Mouse (Mus musculus) intestine, postnatal 0 days (tissue): ENCODE data around the gene Dlgap1. TPM values are rescaled to one million over a fixed set of nuclear protein-coding genes. Genes with fewer than 3 reads are reported as not detected.

Experiments
- ATAC-seq: fragments of 200-750 bp; cut with Nextera tagmentation; 2 replicates; pipeline ENCODE4 v1.8.0; 2017; ENCODE audit warnings: mild to moderate bottlenecking, moderate TSS enrichment, moderate library complexity
- H3K27ac ChIP-seq: fragments of 300-500 bp; sonication (generic); 2 replicates; pipeline ENCODE4 v1.5.1; 2014; ENCODE audit warnings: mild to moderate bottlenecking, low read depth, low read length, moderate library complexity
- H3K27me3 ChIP-seq: fragments of 300-500 bp; sonication (generic); replicated peaks from 2 replicates; pipeline ENCODE4 v1.6.1; 2014; ENCODE audit warnings: low read length, mixed read lengths; ENCODE audit not compliant: control insufficient read depth, insufficient read depth
- H3K36me3 ChIP-seq: fragments of 300-500 bp; sonication (generic); 2 replicates; pipeline ENCODE4 v1.6.1; 2014; ENCODE audit warnings: mild to moderate bottlenecking, moderate library complexity; ENCODE audit not compliant: control insufficient read depth, insufficient read depth
- H3K4me1 ChIP-seq: fragments of 300-500 bp; sonication (generic); replicated peaks from 2 replicates; pipeline ENCODE4 v1.6.1; 2014; ENCODE audit warnings: antibody characterized with exemption, low read length, mixed read lengths; ENCODE audit not compliant: control insufficient read depth, insufficient read depth
- H3K4me2 ChIP-seq: fragments of 300-500 bp; sonication (generic); replicated peaks from 2 replicates; pipeline ENCODE4 v1.6.1; 2014; ENCODE audit warnings: low read depth, mild to moderate bottlenecking, moderate library complexity
- H3K4me3 ChIP-seq: fragments of 300-500 bp; sonication (generic); 2 replicates; pipeline ENCODE4 v1.5.1; 2014; ENCODE audit warnings: low read depth, low read length
- H3K9ac ChIP-seq: fragments of 300-500 bp; sonication (generic); 2 replicates; pipeline ENCODE4 v1.6.1; 2014; ENCODE audit warnings: mild to moderate bottlenecking, low read depth, low read length
- H3K9me3 ChIP-seq: fragments of 300-500 bp; sonication (generic); 2 replicates; pipeline ENCODE4 v1.6.1; 2016; ENCODE audit warnings: mixed run types; ENCODE audit not compliant: control insufficient read depth
- CTCF ChIP-seq: sonication (generic); IDR thresholded peaks from 2 replicates; pipeline ENCODE4 v1.5.1; 2016; ENCODE audit warnings: low read depth, mild to moderate bottlenecking, control low read depth, antibody characterized with exemption, moderate library complexity
- WGBS: fragments of 180-500 bp; shearing (Covaris S2); extraction: QIAGEN DNeasy Blood & Tissue Kit; methylation state at CpG from one replicate; pipeline ENCODE4 v1.1.7; 2014; 5-methylcytosine and 5-hydroxymethylcytosine counted together
- polyA plus RNA-seq: library from polyadenylated mRNA; unstranded; fragments of >200 nt; fragmentation: Nextera tagmentation; extraction: Ambion mirVana; gene quantifications from 2 replicates; pipeline ENCODE4 v1.2.1, GENCODE M21; 2015

Dlgap1 gene
- polyA plus RNA-seq, 1 experiment from 2014 or later = 0.85 TPM

DNA sequence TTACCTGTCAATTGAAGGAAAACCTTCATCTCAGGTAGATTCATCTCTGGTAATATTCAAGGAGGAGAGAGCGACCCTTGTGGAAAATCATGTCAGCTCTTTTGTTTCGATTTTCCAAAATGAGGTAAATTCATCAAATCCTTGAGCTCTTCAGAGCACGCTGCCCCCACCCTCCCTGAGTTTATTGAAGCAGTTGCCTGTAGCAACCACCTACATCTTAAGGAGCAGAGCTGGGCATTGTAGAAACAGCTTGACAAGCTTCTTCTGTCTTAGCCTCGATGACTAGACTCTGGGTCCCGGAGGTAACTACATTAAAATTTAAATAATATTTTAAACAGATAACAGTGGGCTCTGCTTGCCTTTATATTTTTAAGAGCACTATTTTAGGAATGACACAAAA, 636.8 kb downstream of the Dlgap1 start:
- no peaks in the 10 kb centered on the region for H3K27me3 ChIP-seq
- TF ChIP-seq CTCF = no peak
- ATAC-seq = no peak
- H3K4me2 ChIP-seq = no peak overlapping the region
- no peaks in the 10 kb centered on the region for H3K36me3 ChIP-seq
- no peak overlapping the region for H3K9ac ChIP-seq
- no peak overlapping the region for H3K4me3 ChIP-seq
- H3K27ac ChIP-seq = no peak overlapping the region
- WGBS = 82% methylated on average over 5 of the region's 5 CpGs
- H3K4me1 ChIP-seq = no peaks in the 10 kb centered on the region
- no peaks in the 10 kb centered on the region for H3K9me3 ChIP-seq

DNA sequence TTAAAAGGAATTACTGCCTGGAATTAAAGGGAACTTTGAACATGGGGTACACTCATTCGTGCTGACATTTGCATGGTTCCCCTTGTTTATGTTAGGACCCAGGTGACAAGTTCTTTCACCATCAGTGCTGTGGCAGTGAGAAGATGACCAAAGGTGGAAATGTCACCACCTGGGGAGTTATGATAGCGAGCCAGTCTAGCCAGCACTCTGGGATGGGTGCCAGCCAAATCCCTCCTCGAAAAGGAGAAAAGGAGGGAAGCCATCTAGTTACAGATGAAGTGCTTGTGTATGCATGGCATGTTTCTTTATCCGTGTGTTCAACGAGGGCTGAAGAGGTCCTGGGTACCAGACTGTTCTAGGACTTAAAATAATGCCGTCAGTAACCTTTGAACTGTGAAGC, 643.3 kb downstream of the Dlgap1 start:
- no peak overlapping the region for H3K4me3 ChIP-seq
- no peak for ATAC-seq
- no peaks in the 10 kb centered on the region for H3K27me3 ChIP-seq
- no peaks in the 10 kb centered on the region for H3K36me3 ChIP-seq
- no peaks in the 10 kb centered on the region for H3K4me1 ChIP-seq
- 73% methylated on average over 6 of the region's 6 CpGs for WGBS
- no peak overlapping the region for H3K9ac ChIP-seq
- TF ChIP-seq CTCF = no peak
- no peaks in the 10 kb centered on the region for H3K9me3 ChIP-seq
- H3K27ac ChIP-seq = no peak overlapping the region
- no peak overlapping the region for H3K4me2 ChIP-seq

DNA sequence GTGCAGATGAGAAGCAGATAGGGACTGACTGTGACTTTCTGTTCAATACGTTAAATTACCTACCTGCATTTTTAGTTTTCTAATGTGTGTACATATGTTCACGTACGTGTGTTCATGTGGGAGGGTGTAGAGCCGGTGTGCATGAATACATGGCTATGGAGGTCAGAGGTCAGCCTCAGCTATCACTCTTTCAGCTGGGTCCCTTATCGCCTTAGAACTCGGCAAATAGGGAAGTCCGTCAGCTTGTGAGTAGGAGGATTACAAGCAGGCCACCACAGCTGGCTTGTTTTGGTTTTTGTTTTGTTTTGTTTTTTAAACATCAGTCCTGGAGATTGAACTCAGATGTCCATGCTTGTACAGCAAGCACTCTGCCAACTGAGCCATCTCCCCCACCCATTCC, 645.0 kb downstream of the Dlgap1 start:
- TF ChIP-seq CTCF = no peak
- Histone ChIP-seq H3K4me1 (no peaks in the 10 kb centered on the region), H3K27ac (no peak overlapping the region), H3K9me3 (no peaks in the 10 kb centered on the region), H3K4me3 (no peak overlapping the region), H3K9ac (no peak overlapping the region), H3K27me3 (no peaks in the 10 kb centered on the region), H3K36me3 (no peaks in the 10 kb centered on the region), H3K4me2 (no peak overlapping the region)
- ATAC-seq = no peak
- 71% methylated on average over 7 of the region's 7 CpGs for WGBS

DNA sequence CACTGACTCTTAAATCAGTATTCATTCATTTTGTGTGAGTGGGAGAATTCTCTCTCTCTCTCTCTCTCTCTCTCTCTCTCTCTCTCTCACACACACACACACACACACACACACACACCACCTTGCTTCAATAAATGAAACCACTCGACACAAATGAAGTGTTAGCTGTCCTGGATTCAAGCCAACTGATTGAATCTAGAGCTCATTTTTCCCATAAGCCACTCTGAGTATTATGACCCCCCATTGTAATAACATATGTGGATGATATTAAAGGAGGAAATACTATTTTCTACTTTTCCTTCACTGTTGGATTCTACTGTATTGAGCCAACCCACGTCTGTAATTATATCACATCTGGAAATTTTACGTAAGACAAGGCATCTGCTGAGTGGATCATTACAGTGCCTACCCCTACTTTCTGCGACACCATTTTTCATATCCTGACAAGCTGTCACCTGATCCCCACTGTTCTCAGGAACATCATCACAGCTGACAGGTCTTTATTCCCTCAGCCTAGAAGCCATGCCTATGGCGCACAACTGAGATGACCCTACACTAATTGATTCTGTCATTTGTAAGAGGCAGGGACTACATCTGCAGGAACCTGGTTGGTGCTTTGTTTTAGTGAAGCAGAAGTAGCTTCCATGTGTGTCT, 645.7 kb downstream of the Dlgap1 start:
- no peaks in the 10 kb centered on the region for H3K27me3 ChIP-seq
- H3K4me3 ChIP-seq = no peak overlapping the region
- H3K4me2 ChIP-seq = no peak overlapping the region
- no peak for ATAC-seq
- no peaks in the 10 kb centered on the region for H3K9me3 ChIP-seq
- H3K9ac ChIP-seq = no peak overlapping the region
- H3K27ac ChIP-seq = no peak overlapping the region
- no peaks in the 10 kb centered on the region for H3K36me3 ChIP-seq
- no peaks in the 10 kb centered on the region for H3K4me1 ChIP-seq
- 76% methylated on average over 5 of the region's 5 CpGs for WGBS
- TF ChIP-seq CTCF = no peak

DNA sequence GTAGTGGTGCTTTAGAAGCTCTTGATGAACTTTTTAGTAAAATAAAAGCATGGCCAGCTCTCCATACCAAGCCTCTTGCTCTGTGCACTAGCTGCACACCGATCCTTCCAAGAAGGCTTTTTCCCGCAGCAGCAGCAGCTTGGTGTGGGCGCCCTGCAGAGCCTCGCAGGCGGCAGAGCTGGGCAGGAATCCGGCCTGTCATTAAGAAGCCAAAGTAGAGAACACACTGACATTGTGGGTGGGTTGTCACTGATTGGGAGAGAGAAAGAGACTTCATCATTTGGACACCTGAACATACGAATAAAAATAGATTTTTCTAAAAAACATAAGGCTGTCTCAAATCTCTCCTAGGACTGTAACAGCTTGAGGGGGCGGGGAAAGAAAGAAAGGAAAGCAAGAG, 653.6 kb downstream of the Dlgap1 start:
- no peak for ATAC-seq
- Histone ChIP-seq H3K4me2 (no peak overlapping the region), H3K9ac (no peak overlapping the region), H3K4me3 (no peak overlapping the region), H3K27me3 (no peaks in the 10 kb centered on the region), H3K36me3 (no peaks in the 10 kb centered on the region), H3K4me1 (no peaks in the 10 kb centered on the region), H3K27ac (no peak overlapping the region), H3K9me3 (no peaks in the 10 kb centered on the region)
- WGBS = 86% methylated on average over 8 of the region's 8 CpGs
- no peak for TF ChIP-seq CTCF

DNA sequence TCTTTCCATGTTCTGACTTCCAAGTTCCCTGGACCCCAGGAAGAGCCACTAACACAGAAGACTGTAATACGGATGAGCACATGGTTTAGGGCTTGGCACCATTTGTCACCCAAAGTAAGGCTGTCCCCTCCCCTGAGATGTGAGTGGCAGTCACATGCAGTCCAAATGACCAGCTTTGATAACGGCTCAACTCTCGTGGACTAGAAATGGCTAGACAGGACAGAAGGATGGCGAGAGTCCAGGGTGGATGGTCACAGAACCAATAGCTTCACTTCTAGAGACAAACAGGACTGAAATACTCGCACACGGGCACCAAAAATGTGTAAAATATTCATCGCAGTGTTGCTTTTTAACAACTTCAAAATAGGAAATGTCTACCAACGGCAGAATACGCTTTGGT, 657.5 kb downstream of the Dlgap1 start:
- no peaks in the 10 kb centered on the region for H3K4me1 ChIP-seq
- no peak overlapping the region for H3K4me3 ChIP-seq
- H3K4me2 ChIP-seq = no peak overlapping the region
- H3K27me3 ChIP-seq = no peaks in the 10 kb centered on the region
- no peak for TF ChIP-seq CTCF
- H3K9me3 ChIP-seq = no peaks in the 10 kb centered on the region
- no peak overlapping the region for H3K27ac ChIP-seq
- no peak overlapping the region for H3K9ac ChIP-seq
- no peak for ATAC-seq
- no peaks in the 10 kb centered on the region for H3K36me3 ChIP-seq
- WGBS = 88% methylated on average over 9 of the region's 9 CpGs

DNA sequence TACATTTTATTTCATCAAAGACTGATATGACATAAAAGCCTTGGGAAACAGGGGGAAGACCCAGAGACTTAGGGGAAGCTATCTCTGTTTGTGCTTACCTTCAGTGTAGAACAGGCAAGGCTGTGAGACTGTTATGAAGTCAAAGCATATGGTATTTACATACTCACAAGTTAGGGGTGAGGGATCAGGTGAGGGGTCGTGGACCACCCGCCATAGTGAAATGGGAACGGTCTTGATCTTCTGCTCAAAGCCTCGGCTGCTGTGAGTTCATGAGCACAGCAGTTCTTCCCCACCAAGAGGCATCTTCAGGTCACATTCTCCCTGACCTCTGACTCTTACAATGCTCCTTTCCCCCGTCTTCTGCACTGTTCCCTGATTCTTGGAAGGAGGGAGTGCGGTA, 658.1 kb downstream of the Dlgap1 start:
- no peak overlapping the region for H3K27ac ChIP-seq
- H3K27me3 ChIP-seq = no peaks in the 10 kb centered on the region
- H3K4me2 ChIP-seq = no peak overlapping the region
- no peaks in the 10 kb centered on the region for H3K36me3 ChIP-seq
- H3K9ac ChIP-seq = no peak overlapping the region
- ATAC-seq = no peak
- 81% methylated on average over 6 of the region's 6 CpGs for WGBS
- H3K4me1 ChIP-seq = no peaks in the 10 kb centered on the region
- no peaks in the 10 kb centered on the region for H3K9me3 ChIP-seq
- no peak for TF ChIP-seq CTCF
- no peak overlapping the region for H3K4me3 ChIP-seq
